Mouse (Mus musculus): Measurements from ENCODE around the gene Arhgdib. TPM values are rescaled to one million over a fixed set of nuclear protein-coding genes. Genes with fewer than 3 reads are reported as not detected.

Arhgdib gene
- polyA plus RNA-seq (2012; rRNA removed), result 10.1 and 10.5 TPM in 2 replicates

GRCm38 (mm10) chr6:136941051-136942021 is at the start of gene Arhgdib:
TSS of gene Arhgdib (minus strand) at chr6:136941899.
- no peak for TF ChIP-seq CTCF (IDR thresholded peaks at IDR 0.05; ENCODE audit: borderline replicate concordance, insufficient read depth, low read depth, low read length)
- TF ChIP-seq POLR2A (IDR thresholded peaks at IDR 0.05; ENCODE audit: borderline replicate concordance, insufficient read depth, low read length), result no peak
- Histone ChIP-seq H3K4me3 (replicated peaks; ENCODE audit: insufficient read depth, low read depth, low read length) (no peak within 1 kb of the TSS), H3K27ac (ENCODE audit: insufficient read depth, low read length) (peak within 1 kb of the TSS; percentile 56; the same call in 1 of the 2 replicates), H3K27me3 (ENCODE audit: control insufficient read depth, insufficient read depth, low read length) (no peaks in the 10 kb centered on the region), H3K4me1 (ENCODE audit: control insufficient read depth, insufficient read depth, low read length) (no peaks in the 10 kb centered on the region)
- DNase-seq, result no peak
- 65% methylated on average over 12 of the region's 12 CpGs for WGBS

- H3K4me1 ChIP-seq (ENCODE audit: control insufficient read depth, insufficient read depth, low read length), result no peaks in the 10 kb centered on the region
- H3K4me3 ChIP-seq (replicated peaks; ENCODE audit: insufficient read depth, low read depth, low read length), result no peak overlapping the region
- H3K27me3 ChIP-seq (ENCODE audit: control insufficient read depth, insufficient read depth, low read length), result no peaks in the 10 kb centered on the region; the same call in 1 of the 2 replicates
- no peak overlapping the region for H3K27ac ChIP-seq (ENCODE audit: insufficient read depth, low read length)
- no peak for TF ChIP-seq CTCF (IDR thresholded peaks at IDR 0.05; ENCODE audit: borderline replicate concordance, insufficient read depth, low read depth, low read length)
- TF ChIP-seq POLR2A (IDR thresholded peaks at IDR 0.05; ENCODE audit: borderline replicate concordance, insufficient read depth, low read length), result no peak
- DNase-seq, result no peak
- 66% methylated on average over 8 of the region's 8 CpGs for WGBS
Measured at GRCm38 (mm10) chr6:136990557-136990956, 48.9 kb upstream of the Arhgdib start.

GRCm38 (mm10) chr6:136989824-136990497 is 48.3 kb upstream of the Arhgdib start:
- TF ChIP-seq CTCF (IDR thresholded peaks at IDR 0.05; ENCODE audit: borderline replicate concordance, insufficient read depth, low read depth, low read length) (no peak), POLR2A (IDR thresholded peaks at IDR 0.05; ENCODE audit: borderline replicate concordance, insufficient read depth, low read length) (no peak)

GRCm38 (mm10) chr6:136988536-136989060 is 46.9 kb upstream of the Arhgdib start:
- H3K4me1 ChIP-seq (ENCODE audit: control insufficient read depth, insufficient read depth, low read length), result no peaks in the 10 kb centered on the region
- no peak overlapping the region for H3K27ac ChIP-seq (ENCODE audit: insufficient read depth, low read length)
- no peak overlapping the region for H3K4me3 ChIP-seq (replicated peaks; ENCODE audit: insufficient read depth, low read depth, low read length)
- no peak for DNase-seq
- TF ChIP-seq POLR2A (IDR thresholded peaks at IDR 0.05; ENCODE audit: borderline replicate concordance, insufficient read depth, low read length) (no peak), CTCF (IDR thresholded peaks at IDR 0.05; ENCODE audit: borderline replicate concordance, insufficient read depth, low read depth, low read length) (no peak)
- WGBS, result 87% methylated on average over 7 of the region's 7 CpGs
- H3K27me3 ChIP-seq (ENCODE audit: control insufficient read depth, insufficient read depth, low read length), result no peaks in the 10 kb centered on the region; the same call in 1 of the 2 replicates

More at GRCm38 (mm10) chr6:136989824-136990497, 48.3 kb upstream of the Arhgdib start:
- DNase-seq, result no peak
- H3K27me3 ChIP-seq (ENCODE audit: control insufficient read depth, insufficient read depth, low read length), result no peaks in the 10 kb centered on the region; the same call in 1 of the 2 replicates
- no peak overlapping the region for H3K27ac ChIP-seq (ENCODE audit: insufficient read depth, low read length)
- H3K4me1 ChIP-seq (ENCODE audit: control insufficient read depth, insufficient read depth, low read length), result no peaks in the 10 kb centered on the region
- 38% methylated on average over 11 of the region's 11 CpGs for WGBS
- no peak overlapping the region for H3K4me3 ChIP-seq (replicated peaks; ENCODE audit: insufficient read depth, low read depth, low read length)

- no peaks in the 10 kb centered on the region; the same call in 1 of the 2 replicates for H3K27me3 ChIP-seq (ENCODE audit: control insufficient read depth, insufficient read depth, low read length)
- H3K27ac ChIP-seq (ENCODE audit: insufficient read depth, low read length), result no peak overlapping the region
- no peaks in the 10 kb centered on the region for H3K4me1 ChIP-seq (ENCODE audit: control insufficient read depth, insufficient read depth, low read length)
- H3K4me3 ChIP-seq (replicated peaks; ENCODE audit: insufficient read depth, low read depth, low read length), result no peak overlapping the region
- DNase-seq, result no peak
- TF ChIP-seq CTCF (IDR thresholded peaks at IDR 0.05; ENCODE audit: borderline replicate concordance, insufficient read depth, low read depth, low read length) (no peak), POLR2A (IDR thresholded peaks at IDR 0.05; ENCODE audit: borderline replicate concordance, insufficient read depth, low read length) (no peak)
- WGBS, result 58% methylated on average over 11 of the region's 11 CpGs
Measured at GRCm38 (mm10) chr6:136986718-136987117, 45.0 kb upstream of the Arhgdib start.

- Histone ChIP-seq H3K4me1 (ENCODE audit: control insufficient read depth, insufficient read depth, low read length) (no peaks in the 10 kb centered on the region), H3K27ac (ENCODE audit: insufficient read depth, low read length) (no peak overlapping the region), H3K27me3 (ENCODE audit: control insufficient read depth, insufficient read depth, low read length) (no peaks in the 10 kb centered on the region; the same call in 1 of the 2 replicates), H3K4me3 (replicated peaks; ENCODE audit: insufficient read depth, low read depth, low read length) (no peak overlapping the region)
- WGBS, result 61% methylated on average over 13 of the region's 13 CpGs
- no peak for TF ChIP-seq POLR2A (IDR thresholded peaks at IDR 0.05; ENCODE audit: borderline replicate concordance, insufficient read depth, low read length)
- no peak for TF ChIP-seq CTCF (IDR thresholded peaks at IDR 0.05; ENCODE audit: borderline replicate concordance, insufficient read depth, low read depth, low read length)
- DNase-seq, result no peak
Measured at GRCm38 (mm10) chr6:136986019-136986418, 44.3 kb upstream of the Arhgdib start.

- DNase-seq, result no peak
- Histone ChIP-seq H3K27ac (ENCODE audit: insufficient read depth, low read length) (no peak overlapping the region), H3K4me1 (ENCODE audit: control insufficient read depth, insufficient read depth, low read length) (no peaks in the 10 kb centered on the region), H3K4me3 (replicated peaks; ENCODE audit: insufficient read depth, low read depth, low read length) (no peak overlapping the region), H3K27me3 (ENCODE audit: control insufficient read depth, insufficient read depth, low read length) (no peaks in the 10 kb centered on the region)
- 57% methylated on average over 7 of the region's 7 CpGs for WGBS
- no peak for TF ChIP-seq CTCF (IDR thresholded peaks at IDR 0.05; ENCODE audit: borderline replicate concordance, insufficient read depth, low read depth, low read length)
- no peak for TF ChIP-seq POLR2A (IDR thresholded peaks at IDR 0.05; ENCODE audit: borderline replicate concordance, insufficient read depth, low read length)
Measured at GRCm38 (mm10) chr6:136983201-136983600, 41.5 kb upstream of the Arhgdib start.
